Mouse (Mus musculus) naive thymus-derived CD4-positive, alpha-beta T cell, adult 2 months (primary cell): Measurements from ENCODE around the gene Crybb1.

ENCODE experiments used
- DNase-seq: peaks from one replicate; pipeline ENCODE4 v3.0.0-alpha.2; 2011; ENCODE audit warnings: low read depth

The Crybb1 gene

GRCm38 (mm10) chr5:112286608-112286983 lies 31.0 kb downstream of the Crybb1 start:
- DNase-seq, result no peak

- DNase-seq, result peak; percentile 88
Observed at GRCm38 (mm10) chr5:112286984-112287641, 31.5 kb downstream of the Crybb1 start.

GRCm38 (mm10) chr5:112287652-112288051 lies 32.0 kb downstream of the Crybb1 start:
- no peak for DNase-seq

GRCm38 (mm10) chr5:112288193-112289141 lies 32.9 kb downstream of the Crybb1 start:
- DNase-seq, result no peak

GRCm38 (mm10) chr5:112289236-112289635 lies 33.6 kb downstream of the Crybb1 start:
- no peak for DNase-seq

GRCm38 (mm10) chr5:112289819-112290535 lies 34.4 kb downstream of the Crybb1 start:
- no peak for DNase-seq

GRCm38 (mm10) chr5:112290536-112290880 lies 34.9 kb downstream of the Crybb1 start:
- DNase-seq, result no peak

GRCm38 (mm10) chr5:112291866-112292265 lies 36.3 kb downstream of the Crybb1 start:
- no peak for DNase-seq

GRCm38 (mm10) chr5:112292343-112292980 lies 36.8 kb downstream of the Crybb1 start:
- no peak for DNase-seq

GRCm38 (mm10) chr5:112293800-112294199 lies 38.2 kb downstream of the Crybb1 start:
- DNase-seq, result no peak

GRCm38 (mm10) chr5:112294696-112295095 lies 39.1 kb downstream of the Crybb1 start:
- DNase-seq, result no peak

- DNase-seq, result no peak
Observed at GRCm38 (mm10) chr5:112295162-112295561, 39.5 kb downstream of the Crybb1 start.

- DNase-seq, result no peak
Observed at GRCm38 (mm10) chr5:112295564-112295963, 39.9 kb downstream of the Crybb1 start.

- DNase-seq, result no peak
Observed at GRCm38 (mm10) chr5:112296404-112297181, 41.0 kb downstream of the Crybb1 start.

- DNase-seq, result peak; percentile 79
Observed at GRCm38 (mm10) chr5:112297257-112297656, 41.6 kb downstream of the Crybb1 start.

- peak; percentile 67 for DNase-seq
Observed at GRCm38 (mm10) chr5:112298226-112298988, 42.8 kb downstream of the Crybb1 start.

GRCm38 (mm10) chr5:112299399-112299798 lies 43.8 kb downstream of the Crybb1 start:
- no peak for DNase-seq

- no peak for DNase-seq
Observed at GRCm38 (mm10) chr5:112300112-112300511, 44.5 kb downstream of the Crybb1 start.

GRCm38 (mm10) chr5:112300721-112301308 lies 45.2 kb downstream of the Crybb1 start:
- no peak for DNase-seq

- peak; percentile 60 for DNase-seq
Observed at GRCm38 (mm10) chr5:112301694-112302093, 46.1 kb downstream of the Crybb1 start.
